ENCODE assay signal across 40 mouse cellular contexts in the genomic region with DNA sequence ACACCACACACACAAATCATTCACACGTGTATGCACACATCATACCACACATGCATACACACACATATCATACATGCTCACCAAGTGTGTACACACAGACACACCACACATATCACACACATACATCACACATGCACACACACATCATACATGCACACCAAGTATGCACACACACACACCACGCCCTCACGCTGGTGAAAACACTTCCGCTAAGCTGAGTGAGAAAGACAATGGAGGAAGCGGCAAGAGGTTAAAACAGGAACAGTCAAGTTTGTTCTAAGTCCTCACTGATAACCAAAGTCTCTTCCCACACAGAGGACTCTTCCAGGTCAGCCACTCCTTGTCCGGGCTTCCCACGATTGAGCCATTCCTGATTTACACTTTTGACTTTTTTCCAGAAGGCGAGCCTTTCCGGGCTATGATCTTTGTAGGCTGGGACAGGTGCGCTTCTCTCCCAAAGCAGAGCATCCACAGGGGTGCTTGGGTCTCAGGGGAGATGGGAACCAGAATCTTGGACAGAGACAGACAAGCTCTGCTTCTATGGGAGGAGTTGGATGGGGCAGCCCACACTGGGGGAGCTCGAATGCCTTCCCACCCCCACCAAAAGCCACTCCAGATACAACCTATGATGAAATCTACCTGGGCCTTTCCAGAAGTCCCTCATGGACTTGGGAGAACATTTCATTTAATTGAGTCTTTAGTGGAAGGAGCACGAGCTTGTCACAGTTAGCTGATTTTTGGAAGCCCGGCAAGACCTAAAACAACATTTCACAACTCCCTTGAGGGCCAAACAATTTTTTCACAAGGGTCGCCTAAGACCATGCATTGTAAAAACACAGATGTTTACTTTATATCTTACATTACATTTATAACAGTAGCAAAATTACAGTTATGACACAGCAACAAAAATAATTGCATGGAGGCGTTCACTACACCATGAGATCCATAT. TPM values are rescaled to one million over a fixed set of nuclear protein-coding genes. Genes with fewer than 3 reads are reported as not detected.
DNase-seq lines count a peak whose midpoint lies in the region; ATAC-seq and TF ChIP-seq lines count a peak whose summit lies in the region.
"Had no signal": no experiment of that assay in that cellular context is flagged by ENCODE, and none has a peak within 500 bp of the region (broad histone marks: within the 10 kb centered on the region; RNA-seq: fewer than 3 reads in every experiment).

No protein-coding gene starts in this region.

- ATAC-seq in midbrain, embryonic 11.5 days (ENCODE audit: low FRiP score): no peak
- ATAC-seq in midbrain, embryonic 16.5 days: no peak
- ATAC-seq in megakaryocyte, adult 5-6 weeks (ENCODE audit: poor library complexity, severe bottlenecking): peak; percentile 69
- ATAC-seq in erythroblast, adult 5-6 weeks (replicated peaks; ENCODE audit: low FRiP score, poor library complexity, severe bottlenecking): no peak
- ATAC-seq: forebrain, embryonic 13.5 days; hindbrain, postnatal 0 days; intestine, embryonic 15.5 days; Patski had no signal

- no peak overlapping the region for H3K9ac ChIP-seq in midbrain, embryonic 11.5 days (ENCODE audit: low read length)
- H3K9ac ChIP-seq in midbrain, embryonic 16.5 days (ENCODE audit: low read depth, low read length): no peak overlapping the region
- H3K9ac ChIP-seq: forebrain, embryonic 13.5 days; heart, embryonic 13.5 days; intestine, embryonic 15.5 days; limb, embryonic 12.5 days had no signal

- H3K4me2 ChIP-seq in midbrain, embryonic 11.5 days: no peak overlapping the region
- no peak overlapping the region for H3K4me2 ChIP-seq in midbrain, embryonic 16.5 days (ENCODE audit: low read length)
- H3K4me2 ChIP-seq in myocyte (ENCODE audit: low read depth): peak overlapping the region; percentile 26
- H3K4me2 ChIP-seq: forebrain, embryonic 13.5 days; heart, embryonic 13.5 days; intestine, embryonic 15.5 days; limb, embryonic 12.5 days; liver, embryonic 11.5 days had no signal

- whole genome bisulfite sequencing in midbrain, embryonic 11.5 days: 87% methylated on average over 15 of the region's 15 CpGs
- 93% methylated on average over 15 of the region's 15 CpGs for WGBS in midbrain, embryonic 16.5 days

- H3K4me1 ChIP-seq in midbrain, embryonic 11.5 days (ENCODE audit: control insufficient read depth, insufficient read depth, low read length): no peaks in the 10 kb centered on the region
- H3K4me1 ChIP-seq in midbrain, embryonic 16.5 days (ENCODE audit: control insufficient read depth, insufficient read depth, low read length): no peaks in the 10 kb centered on the region
- H3K4me1 ChIP-seq: forebrain, embryonic 13.5 days; heart, embryonic 13.5 days; intestine, embryonic 15.5 days; limb, embryonic 12.5 days; midbrain, embryonic 10.5 days had no signal

- no peak overlapping the region for H3K4me3 ChIP-seq in midbrain, embryonic 11.5 days (ENCODE audit: low read depth, low read length)
- H3K4me3 ChIP-seq in midbrain, embryonic 16.5 days (ENCODE audit: low read depth, low read length): no peak overlapping the region
- H3K4me3 ChIP-seq in myocyte: no peak overlapping the region
- H3K4me3 ChIP-seq: forebrain, embryonic 13.5 days; heart, embryonic 13.5 days; intestine, embryonic 15.5 days; limb, embryonic 12.5 days; midbrain, embryonic 10.5 days had no signal

- DNase-seq in midbrain, embryonic 11.5 days (ENCODE audit: low spot score, missing footprints): peak; percentile 37
- peak; percentile 54 for DNase-seq in NIH3T3 (ENCODE audit: low read depth)
- no peak for DNase-seq in gastrocnemius, adult 8-10 months (ENCODE audit: low spot score in 2 of 2)
- DNase-seq in heart, postnatal 4 days: no peak
- DNase-seq: adrenal gland, postnatal 25 days; cerebellum, adult 2 months; cerebellum, postnatal 14 days; gastrocnemius, postnatal 36 days; heart, postnatal 10 days; kidney, adult 2 months; lung, postnatal 36 days; retina, postnatal 1 day; right cerebral cortex, postnatal 25 days had no signal

- TF ChIP-seq POLR2A in myocyte (IDR thresholded peaks at IDR 0.05; ENCODE audit: insufficient read length, low read depth): no peak

- H3K9me3 ChIP-seq in midbrain, embryonic 11.5 days (ENCODE audit: control insufficient read depth, low read length): no peaks in the 10 kb centered on the region
- no peaks in the 10 kb centered on the region for H3K9me3 ChIP-seq in midbrain, embryonic 16.5 days (replicated peaks; ENCODE audit: control insufficient read depth, low read length, poor library complexity, severe bottlenecking)
- H3K9me3 ChIP-seq: forebrain, embryonic 13.5 days; G1E; heart, embryonic 13.5 days; intestine, embryonic 15.5 days; midbrain, embryonic 10.5 days had no signal

- no peak overlapping the region for H3ac ChIP-seq in myocyte (ENCODE audit: control insufficient read depth, insufficient read length)

- no peaks in the 10 kb centered on the region for H3K27me3 ChIP-seq in midbrain, embryonic 11.5 days (ENCODE audit: control insufficient read depth, insufficient read depth, low read length)
- no peaks in the 10 kb centered on the region for H3K27me3 ChIP-seq in midbrain, embryonic 16.5 days (ENCODE audit: control insufficient read depth, insufficient read depth, low read depth, low read length)
- no peaks in the 10 kb centered on the region for H3K27me3 ChIP-seq in myocyte (ENCODE audit: control insufficient read depth, insufficient read depth, insufficient read length)
- H3K27me3 ChIP-seq: forebrain, embryonic 13.5 days; heart, embryonic 13.5 days; intestine, embryonic 15.5 days; limb, embryonic 12.5 days; Patski had no signal

- H3K27ac ChIP-seq in midbrain, embryonic 11.5 days (ENCODE audit: low read depth, low read length): no peak overlapping the region
- H3K27ac ChIP-seq in midbrain, embryonic 16.5 days (ENCODE audit: low read length): no peak overlapping the region
- H3K27ac ChIP-seq: forebrain, embryonic 13.5 days; heart, embryonic 13.5 days; hindbrain, postnatal 0 days; intestine, embryonic 15.5 days; limb, embryonic 12.5 days; midbrain, embryonic 10.5 days had no signal

- no peaks in the 10 kb centered on the region for H3K79me2 ChIP-seq in myocyte (ENCODE audit: control insufficient read depth, insufficient read depth)

- H3K36me3 ChIP-seq in midbrain, embryonic 11.5 days (ENCODE audit: control insufficient read depth, insufficient read depth, low read length): no peaks in the 10 kb centered on the region
- H3K36me3 ChIP-seq in midbrain, embryonic 16.5 days (ENCODE audit: control insufficient read depth, insufficient read depth, low read length): no peaks in the 10 kb centered on the region
- no peaks in the 10 kb centered on the region for H3K36me3 ChIP-seq in myocyte (ENCODE audit: control insufficient read depth, insufficient read depth)
- H3K36me3 ChIP-seq: G1E; heart, embryonic 13.5 days; intestine, embryonic 15.5 days; limb, embryonic 12.5 days; midbrain, embryonic 10.5 days had no signal

TF ChIP-seq in myocyte, 11 proteins besides CTCF, POLR2A, EP300 and RAD21 (continues in another document):
- TF ChIP-seq REST (IDR thresholded peaks at IDR 0.05; ENCODE audit: insufficient read depth, insufficient read length) (no peak), MYOD1 (IDR thresholded peaks at IDR 0.05; ENCODE audit: control insufficient read depth in 1 of 3, insufficient read length in 2 of 3, low read depth in 2 of 3) (no peak), USF1 (IDR thresholded peaks at IDR 0.05; ENCODE audit: low read depth) (no peak), TCF12 (IDR thresholded peaks at IDR 0.05; ENCODE audit: insufficient read depth, poor library complexity, severe bottlenecking) (no peak)

RNA-seq across cellular contexts. Expression of a gene that starts 11.1 kb away (rescaled TPM):
- polyA plus RNA-seq in midbrain, embryonic 11.5 days (2014; fragmentation: Nextera tagmentation; extraction: Ambion mirVana): 0.37 and 0.52 TPM in 2 replicates
- not detected in 2 replicates for polyA plus RNA-seq in midbrain, embryonic 16.5 days (2015; fragmentation: Nextera tagmentation; extraction: Ambion mirVana)
- total RNA-seq in megakaryocyte, adult 5-6 weeks (2015): 454 and 463 TPM in 2 replicates
- total RNA-seq in megakaryocyte, adult 5-6 weeks (2017): 81.4 and 109 TPM in 2 replicates
- 9.4 TPM for polyA plus RNA-seq in myocyte (2012; fragmentation: generic; extraction: Trizol)
- 78.0 and 99.7 TPM in 2 replicates for total RNA-seq in erythroblast, adult 5-6 weeks (2015; ENCODE audit: low replicate concordance)
- total RNA-seq in erythroblast, adult 5-6 weeks (2017; ENCODE audit: low replicate concordance): 6.9 and 12.7 TPM in 2 replicates
- total RNA-seq in gastrocnemius, adult 8-10 months (2022): under 1 TPM in 1 of 4 experiments, not detected in 3; 0.67 TPM
- total RNA-seq in heart, postnatal 4 days (2021): under 1 TPM; 0.41 to 0.83 TPM
- total RNA-seq: G1E; hindbrain, postnatal 0 days; left cerebral cortex, postnatal 14 days; midbrain, postnatal 0 days had no signal
- polyA plus RNA-seq: forebrain, embryonic 13.5 days; G1E; midbrain, embryonic 10.5 days; neural tube, embryonic 14.5 days had no signal

RNA-seq across cellular contexts. Expression of a gene that starts 25.2 kb away (rescaled TPM):
- not detected in 2 replicates for polyA plus RNA-seq in midbrain, embryonic 11.5 days (2014; fragmentation: Nextera tagmentation; extraction: Ambion mirVana)
- 0.04 TPM in 1 of 2 replicates, not detected in the other for polyA plus RNA-seq in midbrain, embryonic 16.5 days (2015; fragmentation: Nextera tagmentation; extraction: Ambion mirVana)
- total RNA-seq in megakaryocyte, adult 5-6 weeks (2015): not detected in 2 replicates
- not detected in 2 replicates for total RNA-seq in megakaryocyte, adult 5-6 weeks (2017)
- polyA plus RNA-seq in myocyte (2012; fragmentation: generic; extraction: Trizol): 0.06 TPM
- total RNA-seq in erythroblast, adult 5-6 weeks (2015; ENCODE audit: low replicate concordance): not detected in 2 replicates
- total RNA-seq in erythroblast, adult 5-6 weeks (2017; ENCODE audit: low replicate concordance): not detected in 2 replicates
- not detected for total RNA-seq in gastrocnemius, adult 8-10 months (2022)
- total RNA-seq in heart, postnatal 4 days (2021): not detected
- total RNA-seq: adrenal gland, adult 18-20 months; adrenal gland, postnatal 25 days; gastrocnemius, postnatal 36 days; heart, adult 8-10 months; heart, postnatal 10 days; hindbrain, postnatal 0 days had no signal
- polyA plus RNA-seq: forebrain, embryonic 13.5 days; G1E; hindbrain, embryonic 11.5 days; kidney, adult 2 months; large intestine, adult 2 months; midbrain, embryonic 10.5 days; thymus, postnatal 0 days had no signal

RNA-seq across cellular contexts. Expression of a gene that starts 27.2 kb away (rescaled TPM):
- polyA plus RNA-seq in midbrain, embryonic 11.5 days (2014; fragmentation: Nextera tagmentation; extraction: Ambion mirVana): 0.10 and 0.23 TPM in 2 replicates
- polyA plus RNA-seq in midbrain, embryonic 16.5 days (2015; fragmentation: Nextera tagmentation; extraction: Ambion mirVana): 0.93 and 1.1 TPM in 2 replicates
- total RNA-seq in megakaryocyte, adult 5-6 weeks (2015): not detected in 2 replicates
- total RNA-seq in megakaryocyte, adult 5-6 weeks (2017): not detected in 2 replicates
- 0.01 TPM for polyA plus RNA-seq in myocyte (2012; fragmentation: generic; extraction: Trizol)
- not detected in 2 replicates for total RNA-seq in erythroblast, adult 5-6 weeks (2015; ENCODE audit: low replicate concordance)
- not detected in 2 replicates for total RNA-seq in erythroblast, adult 5-6 weeks (2017; ENCODE audit: low replicate concordance)
- total RNA-seq in gastrocnemius, adult 8-10 months (2022): under 1 TPM; 0.27 to 0.99 (median 0.44) TPM
- 1 to 10 TPM; 1.8 TPM for total RNA-seq in heart, postnatal 4 days (2021)
- polyA plus RNA-seq: G1E; midbrain, embryonic 10.5 days had no signal

RNA-seq across cellular contexts. Expression of a gene that starts 45.2 kb away (rescaled TPM):
- not detected in 2 replicates for polyA plus RNA-seq in midbrain, embryonic 11.5 days (2014; fragmentation: Nextera tagmentation; extraction: Ambion mirVana)
- polyA plus RNA-seq in midbrain, embryonic 16.5 days (2015; fragmentation: Nextera tagmentation; extraction: Ambion mirVana): not detected in 2 replicates
- not detected in 2 replicates for total RNA-seq in megakaryocyte, adult 5-6 weeks (2015)
- not detected in 2 replicates for total RNA-seq in megakaryocyte, adult 5-6 weeks (2017)
- not detected for polyA plus RNA-seq in myocyte (2012; fragmentation: generic; extraction: Trizol)
- total RNA-seq in erythroblast, adult 5-6 weeks (2015; ENCODE audit: low replicate concordance): not detected in 2 replicates
- total RNA-seq in erythroblast, adult 5-6 weeks (2017; ENCODE audit: low replicate concordance): not detected in 2 replicates
- total RNA-seq in gastrocnemius, adult 8-10 months (2022): not detected
- not detected for total RNA-seq in heart, postnatal 4 days (2021)
- total RNA-seq: G1E; gastrocnemius, postnatal 36 days; heart, adult 8-10 months; heart, postnatal 10 days; hindbrain, postnatal 0 days; left cerebral cortex, postnatal 14 days; midbrain, postnatal 0 days had no signal
- polyA plus RNA-seq: cortical plate, adult 2 months; embryonic facial prominence, embryonic 14.5 days; forebrain, embryonic 13.5 days; G1E; heart, embryonic 13.5 days; hindbrain, embryonic 11.5 days; hindbrain, postnatal 0 days; intestine, embryonic 15.5 days; kidney, adult 2 months; kidney, embryonic 16.5 days; large intestine, adult 2 months; limb, embryonic 12.5 days; liver, embryonic 11.5 days; liver, embryonic 16.5 days; lung, embryonic 16.5 days; midbrain, embryonic 10.5 days; midbrain, postnatal 0 days; neural tube, embryonic 14.5 days; Patski; stomach, embryonic 16.5 days; thymus, postnatal 0 days had no signal

Comparison
In these comparisons a context has a peak if more than half of its experiments do, and no peak if none do; other contexts are left out.
1. DNase-seq: peak in midbrain, embryonic 11.5 days (single experiment) and NIH3T3 (single experiment); none in gastrocnemius, adult 8-10 months (0 of 2) and heart, postnatal 4 days (single experiment).
2. RNA of a gene that starts 11.1 kb away (total RNA-seq): 81.4 to 463 TPM in megakaryocyte, adult 5-6 weeks and 6.9 to 99.7 TPM in erythroblast, adult 5-6 weeks; 0.41 to 0.83 TPM in heart, postnatal 4 days and 0.67 TPM in gastrocnemius, adult 8-10 months; every median in the first group is over 4 times any median in the second.